Mouse (Mus musculus) megakaryocyte, embryonic 14.5 days (primary cell): Measurements from ENCODE around the gene Araf.

ENCODE experiments used
- FLI1 ChIP-seq: IDR thresholded peaks from 2 replicates; pipeline ENCODE4 v1.6.1; 2012; ENCODE audit warnings: low read length, inconsistent platforms, mixed read lengths
- GATA1 ChIP-seq: IDR thresholded peaks from 3 replicates; pipeline ENCODE4 v1.6.1; 2012; ENCODE audit warnings: mixed read lengths, low read length, inconsistent platforms, borderline replicate concordance

DNA sequence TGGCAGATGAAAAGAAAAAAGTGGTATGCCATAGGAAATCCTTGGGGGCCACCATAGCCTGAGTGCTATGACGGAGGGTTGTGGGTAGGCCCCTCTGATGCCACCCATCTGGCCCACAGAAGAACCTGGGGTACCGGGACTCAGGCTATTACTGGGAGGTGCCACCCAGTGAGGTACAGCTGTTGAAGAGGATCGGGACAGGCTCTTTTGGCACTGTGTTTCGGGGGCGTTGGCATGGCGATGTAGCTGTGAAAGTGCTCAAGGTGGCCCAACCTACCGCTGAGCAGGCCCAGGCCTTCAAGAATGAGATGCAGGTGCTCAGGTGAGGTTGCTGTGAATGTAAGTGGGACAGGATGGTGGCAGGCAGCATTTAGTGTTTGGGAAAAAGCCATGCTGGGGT lies 56.2 kb downstream of the Araf start:
- no peak for TF ChIP-seq FLI1
- TF ChIP-seq GATA1 = no peak
